Mouse (Mus musculus): ENCODE results near the gene Guca2a.
A peak's percentile ranks its signal among the peaks of the same experiment; 100 is the strongest.
"Not testable (repeated sequence)": the region's sequence is repeated elsewhere in the genome, so short reads cannot be mapped to it uniquely, and the experiment has no call there.

The Guca2a gene

GRCm38 (mm10) chr4:119637176-119637845, at the start of gene Guca2a:
Gene Guca2a, plus strand, starts transcription at chr4:119637704.
- DNase-seq, result no peak

DNA sequence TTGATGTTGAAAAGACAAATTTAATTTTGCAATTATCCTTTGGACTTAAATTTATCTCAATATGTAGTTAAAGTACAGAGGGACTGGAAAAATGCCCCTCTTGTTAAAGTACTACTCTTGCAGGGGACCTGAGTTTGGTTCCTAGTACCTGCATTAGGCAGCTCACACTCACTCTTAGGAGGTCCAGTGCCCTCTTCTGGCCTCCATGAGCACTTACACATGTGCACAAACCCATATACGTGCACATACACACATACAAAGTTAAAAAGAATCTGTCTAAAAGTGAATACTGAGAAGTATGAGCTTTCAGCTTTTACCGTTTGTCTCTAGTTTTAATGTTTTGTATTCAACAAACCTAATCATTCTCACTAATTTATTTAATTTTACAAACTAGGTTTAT, 49.5 kb upstream of the Guca2a start:
- no peak for DNase-seq

DNA sequence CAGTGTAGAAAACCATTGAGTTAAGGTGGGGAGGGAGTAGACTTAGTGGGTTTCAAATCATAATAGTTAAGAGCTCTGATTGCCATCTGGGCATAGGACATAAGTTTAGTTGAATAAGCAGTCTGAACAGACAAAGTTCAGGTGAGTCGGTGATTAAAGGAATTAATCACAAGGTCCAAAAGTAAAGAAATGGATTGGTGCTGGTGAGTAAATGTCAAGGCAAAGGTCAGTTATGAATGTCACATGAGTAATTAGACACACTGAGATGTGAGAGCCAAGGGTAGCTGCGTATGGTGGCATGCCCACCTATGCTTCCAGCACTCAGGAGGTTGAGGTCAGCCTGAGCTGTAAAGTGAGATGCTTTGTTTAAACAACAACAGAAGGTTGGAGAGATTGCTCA, 48.1 kb upstream of the Guca2a start:
- no peak for DNase-seq

GRCm38 (mm10) chr4:119590027-119590426, 47.5 kb upstream of the Guca2a start:
- DNase-seq, result no peak

DNA sequence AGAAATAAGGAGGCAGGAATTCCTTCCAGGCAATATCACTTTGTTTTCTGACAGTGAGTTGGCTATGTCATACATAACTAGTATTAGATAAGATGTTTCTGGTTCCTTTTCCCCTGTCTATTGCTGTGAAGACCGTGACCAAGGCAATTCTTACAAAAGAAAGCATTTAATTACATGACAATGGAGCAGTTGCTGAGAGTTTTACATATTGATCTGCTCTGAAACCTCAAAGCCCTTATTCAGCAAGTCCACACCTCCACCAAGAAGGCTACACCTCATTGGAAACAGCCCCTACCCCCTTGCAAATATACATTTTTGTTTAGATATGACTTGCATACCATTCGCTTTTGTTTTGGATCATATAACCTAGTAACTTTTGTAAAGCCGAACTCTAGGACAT, 45.0 kb upstream of the Guca2a start:
- no peak for DNase-seq

GRCm38 (mm10) chr4:119594331-119594730, 43.2 kb upstream of the Guca2a start:
- DNase-seq, result no peak

DNA sequence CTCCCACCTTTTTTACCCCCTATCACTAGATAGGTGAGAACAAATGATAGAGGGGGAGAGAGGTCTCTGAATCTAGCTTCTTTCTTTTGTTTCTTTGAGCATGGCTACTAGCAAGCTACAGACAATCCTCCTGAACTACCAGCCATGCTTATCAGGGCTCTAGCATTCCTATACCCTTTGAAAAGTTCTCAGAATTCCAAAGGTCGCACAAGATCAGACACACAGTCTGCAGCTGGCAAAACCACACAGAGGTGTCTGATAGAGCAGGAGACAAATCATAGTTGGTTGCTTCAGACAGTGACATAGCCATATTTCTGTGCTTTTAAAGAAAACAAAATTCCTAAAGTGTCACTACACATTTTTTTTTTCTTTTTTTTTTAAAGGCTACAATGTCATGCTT, 37.9 kb upstream of the Guca2a start:
- no peak for DNase-seq

DNA sequence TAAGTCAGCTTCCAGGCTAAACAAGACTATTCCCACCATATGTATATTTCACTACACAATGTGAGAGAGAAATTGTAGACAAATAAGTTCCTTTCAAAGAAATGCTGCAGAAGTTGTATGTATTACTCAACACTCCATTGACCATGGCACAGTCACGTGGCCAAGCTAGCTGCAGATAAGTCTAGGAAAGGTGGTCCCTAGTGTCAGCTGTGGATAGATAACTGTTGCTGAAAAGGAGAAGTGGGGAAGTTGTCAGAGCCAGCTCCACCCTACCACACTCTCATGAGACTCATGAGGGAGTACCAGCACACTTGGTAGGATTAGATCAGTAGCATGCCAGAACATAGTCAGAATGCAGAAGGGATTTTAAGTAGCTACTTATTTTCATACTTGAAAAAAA, 28.0 kb upstream of the Guca2a start:
- no peak for DNase-seq

DNA sequence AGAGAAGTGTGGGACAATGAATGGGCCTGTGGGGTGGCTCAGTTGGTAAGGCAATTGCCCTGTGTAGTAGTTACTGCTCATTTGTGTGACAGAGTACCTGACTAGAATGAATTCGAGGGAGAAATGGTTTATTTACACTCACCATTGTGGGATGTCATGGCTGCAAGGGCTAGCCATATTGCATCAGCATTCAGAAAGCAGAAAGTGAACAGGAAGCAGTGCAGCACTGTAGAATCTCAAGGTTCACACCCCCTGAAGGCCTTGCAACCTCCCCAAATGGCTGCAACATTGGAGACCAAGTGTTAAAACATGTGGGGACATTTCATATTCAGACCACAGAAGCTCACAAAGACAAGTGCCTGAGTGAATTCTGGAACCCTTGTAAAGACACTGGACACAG, 23.4 kb upstream of the Guca2a start:
- DNase-seq, result no peak

DNA sequence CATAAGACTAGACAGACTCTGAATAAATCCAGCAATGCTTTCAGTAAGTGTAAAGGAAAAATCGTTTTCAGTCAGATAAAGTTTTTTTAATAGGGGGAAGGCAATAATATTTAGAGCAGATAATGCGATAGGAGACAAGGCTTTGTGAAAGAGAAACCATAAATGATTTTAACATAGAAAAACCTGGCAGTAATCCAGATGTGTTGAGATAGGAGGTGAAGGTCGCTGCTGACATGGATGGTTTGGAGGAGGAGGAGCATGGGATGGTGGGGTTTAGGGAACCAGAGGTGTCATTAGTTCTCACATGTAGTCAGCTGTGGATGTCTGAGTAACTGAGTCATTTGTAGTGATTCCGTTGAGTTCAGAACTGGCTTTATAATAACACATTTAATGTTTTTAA, 22.8 kb upstream of the Guca2a start:
- no peak for DNase-seq

GRCm38 (mm10) chr4:119626081-119626645, 11.3 kb upstream of the Guca2a start:
- DNase-seq, result peak; percentile 36

DNA sequence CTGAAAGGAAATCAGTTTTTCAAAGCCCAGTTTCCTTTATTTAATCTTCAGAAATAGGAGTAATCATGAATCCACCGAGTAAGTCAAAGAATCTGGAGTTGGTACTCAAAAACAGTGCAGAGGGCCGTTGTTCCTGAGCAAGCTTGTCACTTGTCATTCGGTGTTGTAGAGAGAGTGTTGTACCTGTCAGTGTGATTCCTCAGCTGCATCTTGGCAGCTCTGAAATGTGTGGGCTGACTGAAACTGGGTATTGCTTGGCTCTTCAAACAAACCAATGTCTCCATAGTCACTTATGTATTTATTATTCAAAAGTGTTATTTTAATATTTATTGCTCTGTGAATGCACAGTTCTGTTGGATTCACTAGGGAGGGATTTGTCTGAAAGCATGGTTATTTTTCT, 10.6 kb upstream of the Guca2a start:
- DNase-seq, result no peak

DNA sequence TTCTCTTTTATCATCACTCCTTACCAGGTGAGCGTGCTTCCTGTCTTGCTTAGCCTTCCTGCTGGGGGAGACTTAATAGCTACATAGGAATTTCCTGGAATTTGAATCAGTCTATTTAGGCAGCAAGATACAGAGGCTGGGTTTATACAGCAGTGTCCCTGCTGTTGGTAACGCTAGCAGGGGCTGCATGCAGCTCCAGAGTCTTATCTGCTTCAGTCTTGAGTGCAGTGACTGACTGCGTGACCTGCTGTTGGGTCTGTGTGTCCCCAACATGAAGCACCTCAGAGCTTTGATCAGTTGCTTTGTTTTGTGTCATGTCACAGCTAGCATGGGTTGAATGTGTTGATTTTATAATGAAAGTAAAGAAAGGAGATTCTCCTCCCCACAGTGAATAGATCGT, 10.2 kb upstream of the Guca2a start:
- no peak for DNase-seq

- not testable (repeated sequence) for DNase-seq
Observed at GRCm38 (mm10) chr4:119628363-119628762, 9.1 kb upstream of the Guca2a start.

GRCm38 (mm10) chr4:119631115-119631919, 6.2 kb upstream of the Guca2a start:
- DNase-seq, result peak; percentile 41

DNA sequence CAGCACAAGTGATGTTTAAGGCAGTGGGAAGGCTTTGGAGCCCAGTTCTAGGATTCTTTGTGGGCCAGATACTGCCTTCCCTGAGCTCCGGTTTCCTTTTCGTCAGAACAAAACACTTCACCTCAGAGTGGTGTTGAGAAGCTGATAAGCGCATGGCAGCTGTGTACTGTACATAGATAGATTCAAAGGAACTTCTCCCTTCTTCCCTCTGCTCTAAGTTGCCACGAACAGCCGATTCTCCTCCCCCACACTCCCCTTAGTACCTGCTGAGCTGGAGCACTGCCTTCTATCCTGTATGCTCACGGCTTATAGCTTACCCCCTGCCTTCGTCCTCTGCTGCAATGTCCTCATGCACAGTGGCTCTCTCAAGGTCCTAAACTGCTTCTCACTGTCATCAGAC, 4.8 kb upstream of the Guca2a start:
- no peak for DNase-seq

- DNase-seq, result peak; percentile 67
Observed at GRCm38 (mm10) chr4:119633342-119633741, 4.2 kb upstream of the Guca2a start.

GRCm38 (mm10) chr4:119633948-119634347, 3.6 kb upstream of the Guca2a start:
- DNase-seq, result no peak

- no peak for DNase-seq
Observed at GRCm38 (mm10) chr4:119634908-119635660, 2.4 kb upstream of the Guca2a start.

DNA sequence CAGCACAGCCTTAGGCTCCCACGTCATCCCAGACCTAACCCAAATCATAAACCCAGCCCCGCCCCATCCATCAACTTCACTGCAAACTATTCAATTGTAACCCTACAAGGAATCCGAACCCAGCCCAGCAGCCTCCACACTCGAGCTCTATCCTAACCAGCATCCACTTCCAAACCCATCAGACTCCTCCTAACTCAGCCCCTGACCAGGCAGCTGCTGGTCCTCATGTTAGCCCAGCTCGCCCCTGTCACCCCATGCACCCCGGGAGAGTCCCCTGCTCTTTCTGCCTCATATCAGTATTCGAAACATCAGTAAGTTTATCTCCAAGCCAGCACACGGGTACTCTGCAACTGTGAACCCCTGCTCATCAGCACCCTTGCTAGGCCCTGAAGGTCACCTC, 1.8 kb upstream of the Guca2a start:
- DNase-seq, result no peak

DNA sequence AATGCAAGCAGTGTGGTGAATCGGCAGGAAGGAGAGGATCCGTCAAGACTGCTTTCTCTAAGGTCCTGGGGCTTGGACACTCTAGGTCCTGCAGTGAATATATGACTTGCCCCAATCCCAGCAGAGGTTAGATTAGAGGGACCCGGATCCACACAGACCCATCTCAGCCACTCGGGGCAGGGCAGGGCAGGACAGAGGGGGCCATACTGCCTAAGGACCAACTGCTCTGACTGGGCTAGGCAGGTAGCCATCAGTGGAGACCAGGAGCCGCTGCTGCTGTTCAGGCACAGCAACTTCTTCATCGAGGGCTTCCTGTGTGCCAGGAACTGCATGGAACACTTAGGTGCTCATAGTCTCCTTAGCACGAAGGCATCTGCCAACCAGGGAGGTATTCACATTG, 773 bp upstream of the Guca2a start:
- DNase-seq, result no peak

DNA sequence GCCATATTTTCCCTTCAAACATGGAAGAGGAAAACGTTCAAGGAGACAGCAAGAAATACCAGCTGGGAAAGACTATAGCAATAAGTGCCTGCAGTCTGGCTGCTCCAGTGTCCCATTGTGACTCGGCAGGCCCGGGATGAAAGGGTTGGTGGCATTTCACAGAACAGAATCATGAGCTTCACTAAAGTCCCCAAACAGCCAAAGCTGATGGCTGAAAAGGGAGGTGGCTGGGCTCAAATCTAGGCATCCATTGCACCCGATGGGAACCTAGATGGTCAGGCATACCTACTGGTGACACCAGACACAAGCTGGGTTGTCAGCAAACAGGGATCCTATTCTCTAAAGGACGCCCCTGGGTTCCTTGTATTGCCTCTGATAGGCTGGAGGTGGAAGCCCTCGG, 442 bp downstream of the Guca2a start:
- DNase-seq, result no peak

GRCm38 (mm10) chr4:119638656-119639055, 1.2 kb downstream of the Guca2a start:
- DNase-seq, result no peak

- DNase-seq, result no peak
Observed at GRCm38 (mm10) chr4:119642666-119643065, 5.2 kb downstream of the Guca2a start.
